Mouse (Mus musculus): Measurements from ENCODE around the gene Mgrn1. TPM values are rescaled to one million over a fixed set of nuclear protein-coding genes. Genes with fewer than 3 reads are reported as not detected.

The Mgrn1 gene
- total RNA-seq, 2 experiments from 2014 or later: 87.3 to 91.8 TPM

DNA sequence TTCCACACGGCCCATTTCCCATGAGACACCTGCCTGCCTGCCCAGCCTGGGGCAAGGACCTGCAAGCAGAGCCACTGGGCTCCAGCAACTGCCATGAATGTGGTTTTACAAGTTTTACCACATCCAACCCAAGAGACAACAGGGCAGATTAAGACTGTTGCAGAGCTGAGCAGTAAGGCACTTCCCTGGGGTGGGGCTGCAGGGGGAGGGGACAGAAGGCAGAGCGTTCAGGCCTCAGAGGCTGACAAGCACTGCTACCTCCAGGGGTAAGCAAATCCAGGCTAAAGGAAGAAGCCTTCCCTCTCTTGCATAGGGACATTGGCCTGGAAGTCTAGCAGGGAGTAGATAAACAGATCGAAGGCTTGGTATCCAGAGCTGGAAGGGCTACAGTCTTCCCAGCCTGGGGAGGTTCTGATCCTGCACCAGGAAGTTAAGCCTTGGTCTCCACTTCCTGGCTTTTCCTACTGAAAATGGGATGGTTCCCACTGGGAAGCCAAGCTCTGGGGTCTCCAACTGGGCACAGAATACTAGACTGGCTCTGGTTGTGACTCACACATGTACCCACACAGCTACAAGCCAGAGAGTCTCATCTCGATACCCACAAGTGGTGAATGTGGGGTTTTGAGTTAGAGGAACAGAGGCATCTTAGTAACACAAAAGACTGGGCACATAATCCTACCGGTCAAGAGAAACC lies 7.7 kb upstream of the Mgrn1 start:
- DNase-seq (ENCODE audit: low spot score in 2 of 2): no peak

DNA sequence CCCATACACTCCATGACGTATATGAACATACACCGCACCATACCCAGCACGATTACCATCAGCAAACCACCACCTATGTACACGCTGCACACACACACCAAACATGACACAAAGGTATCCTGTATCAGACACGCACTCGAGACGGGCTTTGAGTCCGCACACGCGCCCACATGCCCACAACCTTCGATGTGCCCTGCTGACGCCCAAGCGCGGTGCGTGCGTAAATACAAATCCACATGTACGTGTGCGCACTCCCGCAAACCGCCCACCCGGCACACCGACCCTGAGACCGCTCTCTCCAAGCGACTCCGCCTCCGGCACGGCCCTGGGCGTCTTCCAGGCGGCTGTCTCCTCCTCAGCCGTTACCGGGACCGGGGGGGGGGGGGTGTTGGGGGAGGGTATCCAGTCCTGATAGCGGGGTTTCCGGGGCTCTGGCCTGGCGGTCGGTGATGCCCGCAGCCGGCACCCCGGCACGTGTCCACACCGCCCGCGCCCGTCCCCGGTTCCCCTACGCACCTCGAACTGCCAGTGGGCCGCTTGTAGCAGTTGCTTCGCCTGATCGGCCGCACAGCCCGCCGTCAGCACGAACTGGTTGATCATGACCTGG lies 6.8 kb upstream of the Mgrn1 start:
- DNase-seq (ENCODE audit: low spot score in 2 of 2): no peak

DNA sequence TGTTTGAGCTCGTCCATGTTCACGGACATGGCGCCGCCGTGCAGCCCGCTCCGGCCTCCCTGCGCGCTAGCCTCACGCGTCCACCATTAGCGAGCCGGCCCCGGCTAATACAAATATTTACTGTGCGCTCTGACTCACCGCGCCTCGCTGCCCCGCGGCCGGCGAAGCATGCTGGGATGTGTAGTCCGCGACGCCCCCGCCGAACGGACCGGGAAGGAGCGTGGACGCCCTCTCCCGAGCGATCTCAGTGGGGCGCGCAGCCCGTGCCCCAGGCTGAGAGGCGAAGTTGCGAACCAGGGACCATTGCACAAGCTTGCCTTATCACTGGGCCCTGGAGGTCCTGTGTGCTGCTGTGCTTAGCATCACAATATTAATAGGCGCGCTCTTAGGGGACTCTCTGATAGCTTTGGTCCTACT lies 6.3 kb upstream of the Mgrn1 start:
- peak; percentile 82 to 90 for DNase-seq (ENCODE audit: low spot score in 2 of 2)

DNA sequence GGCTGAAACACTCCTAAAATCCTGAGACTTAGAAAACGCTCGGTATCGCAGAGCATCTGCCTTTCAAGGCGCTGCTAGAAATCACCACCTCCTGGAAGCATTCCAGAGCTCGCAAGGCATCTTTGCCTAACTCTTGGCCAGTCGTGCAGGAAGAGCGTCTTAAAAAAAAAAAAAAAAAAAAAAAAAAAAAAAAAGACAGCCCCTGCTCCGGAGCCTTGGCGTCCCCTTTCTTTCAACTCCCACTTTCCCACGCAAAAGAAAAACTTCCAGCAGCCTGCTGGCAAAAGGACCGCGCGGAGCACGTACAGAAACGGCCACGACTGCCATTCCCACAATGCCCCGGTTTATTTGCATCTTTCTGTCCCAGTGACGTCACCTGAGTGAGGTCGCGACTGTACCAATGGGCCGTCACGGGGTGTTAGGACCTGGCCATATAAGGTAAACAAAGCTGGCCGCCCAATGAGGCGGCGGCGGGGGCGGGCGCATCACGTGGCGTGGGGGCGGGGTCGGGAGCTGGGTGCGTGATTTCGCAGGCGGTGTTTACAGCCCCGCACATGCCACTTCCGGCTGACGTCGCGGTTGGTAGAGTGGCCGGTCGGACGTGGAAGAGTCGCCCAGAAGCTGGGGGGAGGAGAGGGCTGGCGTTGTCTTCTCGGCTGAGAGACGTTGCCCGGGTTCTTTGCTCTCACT lies 5.8 kb upstream of the Mgrn1 start, which contains the start of gene Ubald1:
Gene Ubald1, minus strand, starts transcription at position 180 of the 690 bp plus-strand sequence.
- DNase-seq (ENCODE audit: low spot score in 2 of 2): peak; percentile 96 to 98

DNA sequence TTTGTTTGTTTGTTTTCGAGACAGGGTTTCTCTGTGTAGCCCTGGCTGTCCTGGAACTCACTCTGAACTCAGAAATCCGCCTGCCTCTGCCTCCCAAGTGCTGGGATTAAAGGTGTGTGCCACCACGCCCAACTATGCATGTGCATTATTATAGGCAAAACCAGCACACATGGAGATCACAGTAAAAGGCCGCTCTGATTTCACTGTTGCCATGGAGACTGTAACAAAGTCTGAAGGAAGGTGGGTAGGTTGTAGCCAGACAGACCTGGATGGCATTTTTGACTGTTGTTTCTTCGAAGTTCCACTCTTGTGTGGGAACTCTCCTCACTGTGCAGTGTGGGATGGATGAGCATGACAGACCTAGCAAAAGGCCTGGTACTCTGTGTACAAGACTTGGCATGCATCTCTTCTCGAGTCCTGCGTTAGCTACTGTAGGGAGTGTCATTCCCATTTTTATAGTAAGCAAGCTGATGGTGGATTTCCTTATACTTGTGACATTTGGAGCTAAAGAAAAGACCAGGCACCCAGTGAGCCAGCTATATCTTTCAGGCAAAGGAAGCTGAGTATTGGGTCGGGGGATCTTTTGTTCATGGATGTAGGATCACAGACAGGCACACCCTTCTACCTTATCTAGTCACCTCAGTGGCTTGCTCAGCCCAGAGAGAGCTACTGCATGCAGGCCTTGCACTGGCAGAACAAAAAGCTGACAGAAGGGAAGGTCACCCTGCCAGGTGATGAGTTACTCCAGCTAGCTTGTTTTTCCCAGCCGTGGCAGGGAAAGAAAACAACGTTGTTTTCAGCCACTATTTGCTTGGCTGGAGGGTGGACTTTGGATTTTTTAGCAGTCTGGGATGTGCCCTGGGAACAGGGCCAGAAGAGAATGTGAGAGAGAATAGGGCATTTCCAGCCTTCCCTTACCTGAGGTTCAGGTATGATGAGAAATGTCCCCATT lies 4.4 kb upstream of the Mgrn1 start:
- DNase-seq (ENCODE audit: low spot score in 2 of 2): no peak

DNA sequence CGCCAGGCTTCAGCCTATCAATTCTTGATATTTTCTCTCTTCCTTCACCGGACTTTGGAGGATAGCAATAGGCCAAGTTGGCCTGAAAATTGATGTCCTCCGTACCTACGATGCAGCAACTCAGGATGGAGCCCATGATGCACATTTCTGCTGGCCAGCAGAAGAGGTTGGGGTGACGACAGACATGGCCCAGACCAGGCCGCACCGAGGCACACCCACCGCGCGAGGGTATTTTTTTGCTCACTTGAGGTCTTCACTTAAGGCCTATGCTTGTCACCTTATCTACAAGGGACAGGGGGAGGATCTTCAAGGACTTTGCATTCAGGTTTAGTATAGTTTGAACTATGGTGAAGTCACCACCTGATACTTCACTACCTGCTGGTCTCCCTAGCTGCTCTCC lies 1.1 kb upstream of the Mgrn1 start:
- no peak for DNase-seq (ENCODE audit: low spot score in 2 of 2)

DNA sequence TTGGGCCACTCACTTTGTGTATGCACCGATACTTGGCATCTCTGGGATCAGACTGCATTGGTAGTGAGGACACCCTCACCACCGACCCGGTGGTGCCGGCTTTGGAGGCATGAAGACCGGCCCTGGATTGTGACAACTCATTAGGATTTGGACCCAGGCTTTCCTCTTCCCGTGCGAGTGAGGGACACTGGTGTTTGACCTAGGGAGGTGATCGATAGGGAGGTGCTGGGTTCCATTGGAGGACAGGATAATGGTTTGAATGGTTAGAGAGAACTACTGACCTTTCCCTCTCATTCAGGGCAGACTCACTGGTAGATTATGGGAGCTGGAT lies 606 bp downstream of the Mgrn1 start:
- no peak for DNase-seq (ENCODE audit: low spot score in 2 of 2)

DNA sequence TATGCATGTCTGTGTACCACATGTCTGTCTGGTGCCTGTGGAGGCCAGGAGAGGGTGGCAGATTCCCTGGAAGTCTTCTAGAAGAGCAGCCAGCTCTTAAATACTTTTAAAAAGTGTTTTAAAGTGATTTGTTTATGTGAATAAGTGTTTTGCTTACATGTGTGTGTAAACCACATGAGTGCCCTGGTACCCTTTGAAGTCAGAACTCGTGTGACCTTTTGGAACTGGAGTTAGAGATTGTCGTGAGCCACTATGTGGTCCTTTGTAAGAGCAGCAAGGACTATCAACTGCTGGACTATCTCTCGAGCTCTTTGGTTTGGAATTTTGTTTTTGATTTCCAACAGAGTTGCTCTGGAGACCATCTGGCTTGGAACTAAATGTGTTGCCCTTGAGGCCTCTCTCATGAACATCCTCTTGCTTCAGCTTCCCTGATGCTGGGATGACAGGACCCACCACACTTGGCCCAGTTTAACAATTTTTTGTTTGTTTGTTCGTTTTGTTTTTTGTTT lies 4.2 kb downstream of the Mgrn1 start:
- DNase-seq (ENCODE audit: low spot score in 2 of 2): no peak

DNA sequence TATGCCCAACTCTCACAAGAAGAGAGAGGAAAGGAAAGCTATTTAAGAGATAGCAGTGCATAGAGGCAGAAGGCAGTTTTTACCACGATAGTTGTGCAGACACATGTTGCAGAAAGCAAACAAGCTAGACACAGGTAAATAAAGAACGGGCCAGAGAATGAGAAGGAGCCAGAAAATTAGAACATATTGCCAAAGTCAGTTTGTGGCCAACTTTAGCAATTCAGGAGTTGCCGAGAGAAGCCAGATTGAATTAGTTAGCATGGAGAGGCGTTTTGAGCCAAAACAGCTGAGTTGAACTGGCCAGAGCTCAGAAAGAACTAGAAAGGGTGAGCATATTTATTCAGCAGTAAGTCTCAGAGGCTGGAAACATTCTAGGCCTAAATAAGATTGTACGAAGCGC lies 6.1 kb downstream of the Mgrn1 start:
- DNase-seq (ENCODE audit: low spot score in 2 of 2): no peak

DNA sequence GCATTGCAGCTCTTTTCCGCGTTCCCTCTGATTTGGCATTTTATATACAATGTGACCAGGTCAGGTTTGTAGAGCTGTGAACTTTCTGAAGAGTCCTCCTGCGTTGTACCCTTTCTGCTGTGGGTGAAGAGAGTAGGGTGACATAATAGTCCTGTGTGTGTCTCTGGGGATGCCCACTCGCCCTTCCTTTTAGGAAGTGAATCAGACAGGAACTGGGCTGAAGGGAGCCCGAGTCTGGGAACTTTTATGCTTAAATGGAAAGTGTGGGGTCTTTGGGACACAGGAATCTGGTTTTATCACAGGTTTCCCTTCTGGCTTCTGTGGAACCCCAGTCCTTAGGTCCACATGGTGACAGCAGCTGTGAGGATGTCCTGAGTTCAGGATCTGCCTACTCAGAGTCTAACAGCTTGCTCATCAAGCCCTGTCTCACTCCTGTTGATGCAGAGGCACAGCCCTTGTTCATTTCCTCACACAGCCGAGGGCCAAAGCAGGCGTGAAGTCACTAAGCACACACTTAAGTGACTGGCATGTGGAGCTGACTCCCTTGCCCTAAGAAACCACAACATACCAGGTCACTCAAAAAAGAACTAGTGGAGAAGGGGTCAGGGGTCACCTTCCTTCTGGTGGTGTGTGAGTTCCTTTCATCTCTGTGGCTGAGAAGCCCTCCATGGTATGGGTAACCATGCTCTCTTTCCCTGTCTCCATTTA lies 8.3 kb downstream of the Mgrn1 start:
- no peak for DNase-seq (ENCODE audit: low spot score in 2 of 2)

DNA sequence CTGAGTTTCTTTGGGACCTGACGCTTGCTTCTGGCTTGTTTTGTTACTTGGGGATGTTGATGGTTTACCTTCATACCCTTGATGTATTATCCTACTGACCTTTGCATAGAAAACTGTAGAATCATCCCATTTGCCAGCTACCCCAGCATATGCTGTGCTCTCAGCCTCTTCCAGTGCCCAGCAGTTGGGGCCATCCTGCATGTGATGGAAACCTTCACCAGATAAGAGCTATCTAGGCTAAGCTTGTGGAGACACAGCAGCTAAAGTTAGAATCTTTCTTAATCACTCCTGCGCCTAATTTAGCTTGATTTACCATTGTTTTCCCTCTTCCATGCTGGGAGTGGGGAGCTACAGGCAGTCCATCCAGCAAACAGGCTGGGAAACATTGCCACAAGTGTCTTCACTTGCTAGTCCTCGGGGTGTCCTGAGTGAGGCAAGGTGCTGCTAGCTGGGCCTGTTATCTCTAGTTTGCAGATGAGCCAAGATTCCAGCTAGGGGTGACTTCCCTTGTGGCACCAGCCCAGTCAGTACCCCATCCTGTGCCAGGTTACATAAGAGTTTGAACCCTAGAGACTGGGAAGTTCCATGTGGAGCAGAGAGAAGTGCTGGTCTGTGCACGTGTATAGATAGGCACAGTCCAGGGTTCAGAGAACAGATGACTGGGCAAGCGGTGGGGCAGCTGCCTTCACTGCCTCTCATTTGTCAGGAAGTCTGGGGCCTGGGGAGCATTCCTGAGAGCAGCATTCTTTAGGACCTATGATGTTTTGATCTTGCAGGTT lies 10.4 kb downstream of the Mgrn1 start:
- no peak for DNase-seq (ENCODE audit: low spot score in 2 of 2)

DNA sequence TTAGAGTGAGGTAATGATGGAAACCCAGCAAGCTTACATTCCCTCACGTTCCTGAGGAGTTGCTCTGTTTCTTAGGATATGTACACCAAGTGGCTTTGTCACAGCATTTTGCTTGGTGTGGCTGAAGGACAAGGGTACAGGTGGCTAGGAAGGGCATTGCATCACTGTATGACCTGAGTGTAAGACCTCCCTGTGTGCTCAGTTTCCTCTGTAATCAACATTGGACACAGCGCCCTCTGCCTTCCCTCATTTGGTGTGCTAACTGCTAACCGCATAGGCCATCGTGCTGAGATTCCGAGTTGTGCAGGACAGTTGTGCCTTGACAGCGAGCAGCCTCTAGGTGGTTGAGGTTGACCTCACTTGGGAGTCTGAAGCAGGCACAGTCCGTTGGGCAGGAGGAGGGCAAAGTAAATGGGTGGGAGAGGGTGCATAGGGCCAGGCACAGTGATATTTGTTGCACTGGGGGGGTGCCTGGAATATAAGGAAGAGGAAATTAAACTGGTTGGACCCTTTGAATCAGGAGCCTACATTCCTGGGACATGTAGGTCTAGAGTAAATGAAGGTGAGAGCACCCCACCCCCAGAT lies 11.2 kb downstream of the Mgrn1 start:
- no peak for DNase-seq (ENCODE audit: low spot score in 2 of 2)

DNA sequence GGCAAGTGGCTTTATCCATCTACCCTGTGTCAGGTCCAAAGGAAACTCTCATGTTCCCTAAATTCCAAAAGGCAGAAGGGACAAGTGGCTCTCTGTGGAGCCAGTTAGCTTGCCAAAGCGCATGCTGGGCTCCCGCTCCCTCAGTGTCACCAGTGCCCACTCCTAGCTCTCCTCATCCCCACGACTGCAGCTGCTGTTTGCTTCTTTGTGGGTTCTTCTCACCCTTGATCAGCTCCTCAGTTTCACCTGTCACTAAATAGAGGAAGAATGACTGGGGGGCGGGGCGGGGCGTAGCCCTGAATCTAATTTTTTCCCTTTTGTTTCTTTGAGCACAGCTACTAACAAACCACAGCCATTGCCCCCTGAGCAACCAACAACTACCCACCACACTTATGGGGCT lies 12.8 kb downstream of the Mgrn1 start:
- DNase-seq (ENCODE audit: low spot score in 2 of 2): no peak

DNA sequence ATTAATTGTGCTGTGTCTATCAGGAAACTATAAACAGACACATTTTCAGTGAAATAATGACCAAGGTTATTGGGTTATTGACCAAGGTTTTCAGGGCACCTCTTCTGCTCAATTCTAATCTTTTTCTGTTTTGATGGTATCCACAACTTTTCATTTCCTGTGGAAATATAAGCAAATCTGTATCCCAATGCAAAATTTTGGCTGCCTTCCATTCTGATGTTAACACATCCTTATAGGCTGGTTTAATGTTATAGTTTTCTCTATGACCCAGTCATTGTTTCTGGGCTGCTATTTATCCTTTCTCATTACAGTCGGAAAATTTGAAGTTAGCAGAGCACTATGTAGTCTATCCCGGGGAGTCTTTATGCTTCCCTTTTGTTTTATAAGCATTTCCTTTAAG lies 13.7 kb downstream of the Mgrn1 start:
- DNase-seq (ENCODE audit: low spot score in 2 of 2): no peak

DNA sequence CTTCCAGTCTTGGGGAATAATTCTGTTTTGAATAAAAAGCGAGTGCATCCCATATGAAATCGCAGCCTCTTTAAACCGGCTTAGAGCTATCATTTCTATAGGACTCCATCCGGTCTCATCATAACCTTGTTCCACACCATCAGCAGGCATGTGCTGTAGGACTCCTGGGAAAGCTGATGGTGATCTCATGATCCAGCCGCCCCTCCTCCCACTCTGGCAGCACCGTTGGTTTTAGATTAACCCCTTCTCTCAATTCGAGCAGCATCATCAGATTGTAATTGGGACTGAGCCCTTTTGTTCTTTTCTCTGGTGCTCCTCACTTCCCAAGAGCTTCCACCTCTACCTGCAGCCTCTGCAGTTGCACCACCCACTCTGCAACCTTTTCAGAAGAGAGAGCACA lies 15.1 kb downstream of the Mgrn1 start:
- no peak for DNase-seq (ENCODE audit: low spot score in 2 of 2)

DNA sequence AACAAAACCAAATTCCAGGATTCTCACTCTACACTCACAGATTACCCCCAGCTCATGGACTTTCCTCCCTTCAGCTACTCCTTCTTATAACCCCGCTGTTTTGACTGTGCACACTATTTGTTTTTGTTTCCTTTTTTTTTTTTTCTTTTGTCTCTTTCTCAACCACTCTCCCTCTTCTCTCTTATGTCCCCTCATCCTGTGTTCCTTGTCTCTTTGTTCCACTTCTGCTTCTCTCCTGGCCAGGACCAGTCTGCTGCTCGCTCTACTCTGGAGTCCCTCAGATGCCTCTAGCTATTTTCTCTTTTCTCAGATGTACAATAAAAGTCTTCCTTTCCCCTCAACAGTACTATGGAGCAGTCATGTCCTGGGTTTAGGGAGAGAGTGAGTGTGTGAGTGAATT lies 16.3 kb downstream of the Mgrn1 start:
- DNase-seq (ENCODE audit: low spot score in 2 of 2): no peak

DNA sequence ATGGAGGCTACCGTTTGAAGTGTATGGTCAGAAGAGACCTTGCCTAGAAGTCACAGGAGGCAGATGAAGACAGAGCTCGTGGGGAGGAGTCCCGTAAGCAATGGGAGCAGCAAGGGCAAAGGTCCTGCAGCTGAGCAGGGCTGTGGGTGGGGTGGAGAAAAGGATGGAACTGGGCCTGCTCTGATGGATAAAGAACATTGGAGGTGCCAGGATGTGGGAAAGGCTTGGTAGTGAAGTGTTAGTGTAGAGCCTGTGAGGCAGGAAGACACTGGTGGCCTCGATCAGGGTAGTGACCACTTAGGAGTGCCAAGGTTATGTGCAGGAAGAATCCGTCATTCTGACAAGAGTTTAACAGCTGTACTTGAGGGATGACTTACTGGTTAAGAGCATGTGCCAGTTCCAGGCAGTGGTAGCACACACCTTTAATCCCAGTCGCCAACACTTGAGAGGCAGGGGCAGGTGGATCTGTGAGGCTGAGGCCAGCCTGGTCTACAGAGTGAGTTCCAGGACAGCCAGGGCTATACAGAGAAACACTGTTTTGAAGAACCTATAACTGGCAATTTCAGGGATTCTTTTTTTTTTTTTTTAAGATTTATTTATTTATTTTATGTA lies 17.5 kb downstream of the Mgrn1 start:
- DNase-seq (ENCODE audit: low spot score in 2 of 2): no peak

DNA sequence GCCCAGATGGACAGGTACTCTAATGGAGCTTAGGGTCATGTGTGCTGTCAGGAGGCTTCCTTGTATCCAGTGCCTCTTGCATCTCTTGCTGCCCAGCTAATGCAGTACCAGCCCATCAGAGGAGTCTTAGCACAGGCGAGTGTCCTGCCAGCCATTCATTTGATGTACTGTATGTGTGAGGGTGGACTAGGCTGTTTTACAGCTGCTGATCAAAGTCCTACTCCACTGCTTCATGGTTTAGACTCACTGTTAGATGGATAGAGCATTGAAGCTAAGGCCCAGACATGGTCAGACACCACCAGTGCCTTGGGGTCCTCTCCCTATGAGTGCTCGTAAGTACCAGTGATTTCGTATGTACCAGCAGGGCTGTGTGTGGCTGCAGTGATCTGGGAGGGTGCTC lies 18.8 kb downstream of the Mgrn1 start:
- no peak for DNase-seq (ENCODE audit: low spot score in 2 of 2)

DNA sequence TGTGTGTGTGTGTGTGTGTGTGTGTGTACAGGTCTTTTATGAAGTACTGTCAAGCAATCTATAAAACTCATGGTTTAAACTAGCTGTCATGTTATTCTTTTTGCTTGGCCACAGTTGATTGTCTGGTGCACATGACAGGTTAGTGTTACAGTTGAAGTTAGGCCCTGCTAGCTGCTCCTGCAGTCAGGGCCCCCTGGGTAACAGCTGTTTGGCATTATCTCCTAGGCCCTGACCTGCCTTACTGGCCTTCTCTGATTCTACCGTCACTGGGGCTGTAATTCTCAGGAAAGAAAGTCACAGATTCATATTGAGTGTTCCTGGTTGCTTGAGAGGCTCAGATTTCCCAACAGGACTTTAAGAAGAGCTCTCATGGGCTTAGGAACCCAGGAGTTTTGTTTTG lies 19.5 kb downstream of the Mgrn1 start:
- DNase-seq (ENCODE audit: low spot score in 2 of 2): no peak

All from gastrocnemius, postnatal 4 days (tissue).